Mouse (Mus musculus) limb, embryonic 12.5 days (tissue): ENCODE measurements around the gene Pgp. TPM values are rescaled to one million over a fixed set of nuclear protein-coding genes. Genes with fewer than 3 reads are reported as not detected.
"Not testable (repeated sequence)": the region's sequence is repeated elsewhere in the genome, so short reads cannot be mapped to it uniquely, and the experiment has no call there.

ENCODE experiments used
- ATAC-seq: fragments of 200-750 bp; cut with Nextera tagmentation; 2 replicates; pipeline ENCODE4 v1.8.0; 2017; ENCODE audit warnings: low read depth, moderate TSS enrichment; ENCODE audit not compliant: insufficient number of reproducible peaks, insufficient read depth, low FRiP score, low TSS enrichment
- H3K27ac ChIP-seq: fragments of 300-500 bp; sonication (generic); 2 replicates; pipeline ENCODE4 v1.5.1; 2016; ENCODE audit warnings: mild to moderate bottlenecking, moderate library complexity
- H3K27me3 ChIP-seq: fragments of 300-500 bp; sonication (generic); 2 replicates; pipeline ENCODE4 v1.6.1; 2016; ENCODE audit warnings: mild to moderate bottlenecking, moderate library complexity
- H3K36me3 ChIP-seq: fragments of 300-500 bp; sonication (generic); 2 replicates; pipeline ENCODE4 v1.6.1; 2016; ENCODE audit warnings: mild to moderate bottlenecking, moderate library complexity
- H3K4me1 ChIP-seq: fragments of 300-500 bp; sonication (generic); replicated peaks from 2 replicates; pipeline ENCODE4 v1.6.1; 2016
- H3K4me2 ChIP-seq: fragments of 300-500 bp; sonication (generic); 2 replicates; pipeline ENCODE4 v1.6.1; 2016; ENCODE audit warnings: mild to moderate bottlenecking, moderate library complexity
- H3K4me3 ChIP-seq: fragments of 300-500 bp; sonication (generic); replicated peaks from 2 replicates; pipeline ENCODE4 v1.5.1; 2016; ENCODE audit warnings: mild to moderate bottlenecking
- H3K9ac ChIP-seq: fragments of 300-500 bp; sonication (generic); replicated peaks from 2 replicates; pipeline ENCODE4 v1.6.1; 2016; ENCODE audit warnings: mild to moderate bottlenecking, moderate library complexity
- H3K9me3 ChIP-seq: fragments of 300-500 bp; sonication (generic); 2 replicates; pipeline ENCODE4 v1.6.1; 2016; ENCODE audit warnings: mild to moderate bottlenecking, moderate library complexity
- WGBS: fragments of 180-500 bp; shearing (Covaris S2); methylation state at CpG from one replicate; pipeline ENCODE4 v1.1.7; 2016; 5-methylcytosine and 5-hydroxymethylcytosine counted together
- polyA plus RNA-seq: library from polyadenylated mRNA; unstranded; fragments of >200 nt; fragmentation: Nextera tagmentation; extraction: Ambion mirVana; gene quantifications from 2 replicates; pipeline ENCODE4 v1.2.1, GENCODE M21; 2016

The Pgp gene
- polyA plus RNA-seq, 1 experiment from 2014 or later, result 56.6 TPM

GRCm38 (mm10) chr17:24442107-24442506, 28.1 kb upstream of the Pgp start:
- Histone ChIP-seq H3K4me3 (no peak overlapping the region), H3K36me3 (peaks cover 97% of the 10 kb centered on the region), H3K4me1 (no peaks in the 10 kb centered on the region), H3K27ac (no peak overlapping the region), H3K9ac (no peak overlapping the region), H3K9me3 (no peaks in the 10 kb centered on the region), H3K4me2 (no peak overlapping the region), H3K27me3 (no peaks in the 10 kb centered on the region)
- no peak for ATAC-seq
- 89% methylated on average over 14 of the region's 14 CpGs for WGBS

- ATAC-seq, result no peak
- 78% methylated on average over 7 of the region's 7 CpGs for WGBS
Observed at GRCm38 (mm10) chr17:24442632-24443155, 27.5 kb upstream of the Pgp start, which contains the start of gene Dnase1l2. TSS of gene Dnase1l2 (minus strand) at chr17:24443105.

GRCm38 (mm10) chr17:24443409-24443808, 26.8 kb upstream of the Pgp start:
- 94% methylated on average over 4 of the region's 4 CpGs for WGBS
- Histone ChIP-seq H3K27me3 (no peaks in the 10 kb centered on the region), H3K4me2 (no peak overlapping the region), H3K27ac (no peak overlapping the region), H3K9me3 (no peaks in the 10 kb centered on the region), H3K4me3 (no peak overlapping the region), H3K4me1 (no peaks in the 10 kb centered on the region), H3K36me3 (peaks cover 97% of the 10 kb centered on the region), H3K9ac (no peak overlapping the region)
- no peak for ATAC-seq

More at GRCm38 (mm10) chr17:24442632-24443155, 27.5 kb upstream of the Pgp start, which contains the start of gene Dnase1l2:
- no peaks in the 10 kb centered on the region for H3K27me3 ChIP-seq
- H3K9me3 ChIP-seq, result no peaks in the 10 kb centered on the region
- H3K4me2 ChIP-seq, result no peak within 1 kb of the TSS
- H3K4me3 ChIP-seq, result no peak within 1 kb of the TSS
- H3K9ac ChIP-seq, result no peak within 1 kb of the TSS; the same call in 1 of the 2 replicates
- no peak within 1 kb of the TSS for H3K27ac ChIP-seq
- H3K36me3 ChIP-seq, result peaks cover 97% of the 10 kb centered on the region
- H3K4me1 ChIP-seq, result no peaks in the 10 kb centered on the region

GRCm38 (mm10) chr17:24446590-24446989, 23.6 kb upstream of the Pgp start:
- no peak overlapping the region for H3K9ac ChIP-seq
- 97% methylated on average over 8 of the region's 8 CpGs for WGBS

GRCm38 (mm10) chr17:24449507-24449906, 20.7 kb upstream of the Pgp start:
- 88% methylated on average over 6 of the region's 6 CpGs for WGBS
- H3K9ac ChIP-seq, result no peak overlapping the region
- peaks cover 6% of the 10 kb centered on the region for H3K4me1 ChIP-seq
- peaks cover 74% of the 10 kb centered on the region for H3K36me3 ChIP-seq
- no peak for ATAC-seq
- no peak overlapping the region for H3K4me3 ChIP-seq
- no peak overlapping the region for H3K4me2 ChIP-seq
- no peaks in the 10 kb centered on the region for H3K27me3 ChIP-seq
- H3K9me3 ChIP-seq, result no peaks in the 10 kb centered on the region
- H3K27ac ChIP-seq, result no peak overlapping the region

More at GRCm38 (mm10) chr17:24446590-24446989, 23.6 kb upstream of the Pgp start:
- Histone ChIP-seq H3K4me1 (no peaks in the 10 kb centered on the region), H3K4me3 (no peak overlapping the region), H3K27ac (no peak overlapping the region), H3K9me3 (no peaks in the 10 kb centered on the region), H3K36me3 (peaks cover 97% of the 10 kb centered on the region), H3K4me2 (no peak overlapping the region), H3K27me3 (no peaks in the 10 kb centered on the region)
- ATAC-seq, result no peak

- no peak overlapping the region for H3K9ac ChIP-seq
- H3K9me3 ChIP-seq, result no peaks in the 10 kb centered on the region
- 95% methylated on average over 6 of the region's 6 CpGs for WGBS
- H3K4me3 ChIP-seq, result no peak overlapping the region
- peaks cover 57% of the 10 kb centered on the region for H3K36me3 ChIP-seq
- ATAC-seq, result no peak
- H3K4me1 ChIP-seq, result peaks cover 6% of the 10 kb centered on the region
- no peaks in the 10 kb centered on the region for H3K27me3 ChIP-seq
- no peak overlapping the region for H3K27ac ChIP-seq
- H3K4me2 ChIP-seq, result no peak overlapping the region
Observed at GRCm38 (mm10) chr17:24451220-24451619, 19.0 kb upstream of the Pgp start.

- Histone ChIP-seq H3K27ac (no peak overlapping the region), H3K36me3 (peaks cover 36% of the 10 kb centered on the region), H3K9ac (no peak overlapping the region), H3K4me1 (peaks cover 6% of the 10 kb centered on the region), H3K9me3 (no peaks in the 10 kb centered on the region), H3K27me3 (no peaks in the 10 kb centered on the region), H3K4me3 (no peak overlapping the region), H3K4me2 (peak overlapping the region; percentile 70; the same call in 1 of the 2 replicates)
- ATAC-seq, result no peak
- WGBS, result 86% methylated on average over 2 of the region's 2 CpGs
Observed at GRCm38 (mm10) chr17:24453372-24453771, 16.8 kb upstream of the Pgp start.

- Histone ChIP-seq H3K9ac (peak overlapping the region; percentile 83), H3K27me3 (no peaks in the 10 kb centered on the region), H3K4me1 (peaks cover 6% of the 10 kb centered on the region), H3K4me3 (peak overlapping the region; percentile 83), H3K27ac (peak overlapping the region; percentile 96), H3K9me3 (no peaks in the 10 kb centered on the region), H3K36me3 (peaks cover 26% of the 10 kb centered on the region), H3K4me2 (peak overlapping the region; percentile 70)
- no peak for ATAC-seq
- 6% methylated on average over 14 of the region's 14 CpGs for WGBS
Observed at GRCm38 (mm10) chr17:24454218-24454755, 15.9 kb upstream of the Pgp start.

- Histone ChIP-seq H3K4me3 (peak overlapping the region; percentile 83), H3K4me2 (peak overlapping the region; percentile 70), H3K9ac (peak overlapping the region; percentile 83), H3K27me3 (no peaks in the 10 kb centered on the region), H3K27ac (peak overlapping the region; percentile 96), H3K9me3 (no peaks in the 10 kb centered on the region), H3K4me1 (peaks cover 6% of the 10 kb centered on the region), H3K36me3 (peaks cover 20% of the 10 kb centered on the region)
- under 1% methylated on average over 67 of the region's 67 CpGs for WGBS
- peak; percentile 87 for ATAC-seq
Observed at GRCm38 (mm10) chr17:24454756-24455522, 15.3 kb upstream of the Pgp start.

- H3K9ac ChIP-seq, H3K27me3 ChIP-seq, H3K4me1 ChIP-seq, H3K9me3 ChIP-seq: not testable (repeated sequence)
- peak overlapping the region; percentile 42; the same call in 1 of the 2 replicates for H3K27ac ChIP-seq
- peak overlapping the region; percentile 83; the same call in 1 of the 2 replicates for H3K4me3 ChIP-seq
- WGBS, result 53% methylated on average over 10 of the region's 10 CpGs
- peak overlapping the region; percentile 70 for H3K4me2 ChIP-seq
- H3K36me3 ChIP-seq, result peaks cover 13% of the 10 kb centered on the region
- 0 out of 2 replicates have a peak, but pooled peaks have one; percentile 3 for ATAC-seq
Observed at GRCm38 (mm10) chr17:24455523-24456206, 14.5 kb upstream of the Pgp start.

- WGBS, result 71% methylated on average over 2 of the region's 2 CpGs
- no peak overlapping the region for H3K4me3 ChIP-seq
- H3K36me3 ChIP-seq, result no peaks in the 10 kb centered on the region
- H3K27ac ChIP-seq, result no peak overlapping the region
- ATAC-seq, result no peak
- no peak overlapping the region for H3K4me2 ChIP-seq
- H3K9me3 ChIP-seq, result no peaks in the 10 kb centered on the region
- no peak overlapping the region for H3K9ac ChIP-seq
- H3K4me1 ChIP-seq, result no peaks in the 10 kb centered on the region
- H3K27me3 ChIP-seq, result no peaks in the 10 kb centered on the region
Observed at GRCm38 (mm10) chr17:24461580-24461979, 8.6 kb upstream of the Pgp start.
